Mouse (Mus musculus) frontal cortex, postnatal 36 days (tissue): ENCODE data around the gene Kctd13.

Experiments
- DNase-seq, 2 experiments: peaks; one replicate each; pipeline ENCODE4 v3.0.0; 2022; ENCODE audit warnings: low spot score in 2 of 2

Kctd13 gene

DNA sequence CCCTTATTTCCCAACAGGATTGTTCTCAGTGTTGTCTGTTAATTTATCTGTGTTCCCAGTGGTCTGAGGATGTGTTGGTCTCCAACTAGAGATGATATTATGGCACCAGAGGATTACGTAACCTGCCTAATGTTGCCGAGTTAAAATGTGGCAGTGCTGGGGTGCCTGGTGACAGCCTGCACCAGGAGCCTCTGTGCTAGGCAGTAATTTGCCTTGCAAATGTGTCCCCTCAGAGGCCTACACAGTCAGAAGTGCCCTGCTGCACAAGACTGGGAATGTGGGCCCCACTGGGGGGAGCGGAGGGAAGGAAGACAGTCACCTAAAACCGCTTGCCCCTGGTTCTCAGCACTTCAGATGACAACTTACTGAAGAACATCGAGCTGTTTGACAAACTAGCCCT lies 13.1 kb downstream of the Kctd13 start:
- DNase-seq = no peak

DNA sequence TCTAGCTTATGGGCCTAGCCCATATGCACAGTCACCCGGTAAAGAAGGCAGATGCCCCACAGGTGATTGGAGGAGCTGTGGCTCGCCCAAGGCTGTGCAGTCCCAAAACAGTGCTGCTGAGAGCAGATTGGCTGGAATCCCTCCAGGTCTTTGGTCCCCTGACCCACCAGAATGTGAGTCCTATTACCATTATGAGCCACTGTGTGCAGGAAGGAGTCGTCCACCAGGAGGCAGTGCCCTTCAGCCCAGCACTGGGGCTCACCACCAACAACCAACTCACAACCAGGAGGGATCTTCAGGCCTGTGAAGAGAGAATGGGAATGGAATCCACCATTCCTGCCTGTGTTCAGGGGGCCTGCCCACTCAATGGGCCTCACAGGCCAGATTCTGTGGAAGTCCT lies 17.9 kb downstream of the Kctd13 start:
- no peak for DNase-seq

DNA sequence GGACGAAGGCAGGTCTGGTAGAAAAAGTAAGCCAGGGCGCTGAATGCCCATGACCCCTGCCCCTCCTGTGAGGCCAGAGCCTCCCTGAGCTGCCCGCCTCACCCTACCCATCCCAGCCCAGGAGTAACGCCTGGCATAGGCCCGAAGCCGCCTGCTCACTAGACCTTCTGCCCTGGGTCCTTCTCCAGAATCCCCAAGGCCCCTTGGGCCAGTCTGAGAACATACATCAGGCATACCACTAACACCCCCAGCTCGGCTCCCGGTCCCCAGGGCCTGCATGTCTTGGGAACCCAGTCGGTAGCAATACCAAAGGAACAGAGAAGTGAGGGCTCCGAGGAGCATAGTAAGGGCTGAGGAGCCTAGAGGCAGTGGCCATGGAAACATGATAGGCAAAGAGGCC lies 19.9 kb downstream of the Kctd13 start:
- no peak for DNase-seq

DNA sequence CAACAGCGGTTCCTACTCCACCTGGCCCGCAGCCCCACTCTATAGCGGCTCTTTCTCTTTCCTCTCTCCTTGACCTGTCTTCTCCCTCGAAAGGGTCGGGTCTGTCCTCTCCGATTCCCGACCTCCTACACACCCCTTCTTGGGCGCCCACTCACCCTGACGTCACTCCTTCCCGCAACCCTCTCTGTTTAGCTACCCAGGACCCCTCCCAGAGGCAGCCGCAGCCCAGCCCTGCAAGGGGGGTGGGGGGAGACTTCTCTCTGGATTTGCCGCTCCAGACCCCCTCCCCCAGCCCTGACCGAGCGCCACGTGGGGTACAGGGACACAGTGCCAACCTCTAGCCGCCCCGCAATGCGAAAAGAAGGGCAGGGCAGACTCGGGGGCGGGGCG lies 20.7 kb downstream of the Kctd13 start, which contains the start of gene Asphd1:
TSS of gene Asphd1 (minus strand) at position 180 of the 390 bp plus-strand sequence.
- peak; percentile 60 to 72 for DNase-seq

DNA sequence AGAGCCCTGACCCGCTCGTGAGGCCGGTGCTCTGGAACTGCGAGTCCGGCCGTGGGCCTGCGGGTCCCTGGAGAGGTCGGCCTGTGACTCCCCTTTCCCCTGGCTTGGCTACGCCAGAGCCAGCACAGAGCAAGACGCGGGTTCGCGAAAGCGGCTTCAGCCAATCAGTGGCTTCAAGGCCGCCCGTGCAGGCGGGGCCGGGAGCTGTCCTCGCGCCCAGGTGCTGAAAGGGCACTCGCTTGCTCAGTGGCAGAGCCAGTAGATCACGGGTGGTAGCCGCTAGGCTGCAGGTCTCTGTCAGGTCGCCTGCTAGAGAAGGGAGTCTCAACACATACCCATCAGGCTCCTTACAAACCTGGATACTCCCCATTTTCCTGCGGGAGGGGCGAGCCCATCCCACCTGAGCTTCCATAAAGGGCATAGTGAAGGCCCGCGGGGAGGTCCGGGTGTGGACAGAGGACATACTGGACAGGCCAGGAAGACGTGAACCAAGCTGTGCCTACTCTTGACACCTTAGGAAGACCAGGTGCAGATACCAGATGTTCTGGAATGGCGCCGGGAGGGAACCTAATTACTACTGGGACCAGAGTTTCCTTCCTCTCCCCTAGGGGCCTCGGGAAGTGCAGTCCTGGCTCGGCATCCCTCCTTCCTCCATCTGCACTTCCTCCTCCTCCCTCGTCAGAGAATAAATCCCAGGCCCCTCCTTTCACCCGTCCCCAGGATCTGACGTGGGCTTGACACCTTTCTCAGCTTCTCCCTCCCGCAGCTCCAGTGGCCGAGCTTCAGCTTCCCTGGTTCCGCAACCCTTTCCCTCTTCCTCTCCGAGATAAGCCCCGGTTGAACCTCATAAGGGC lies 21.3 kb downstream of the Kctd13 start, which contains the start of gene Sez6l2:
TSS of gene Sez6l2 (plus strand) at position 771 of the 854 bp plus-strand sequence.
- DNase-seq = peak; percentile 82 to 85

DNA sequence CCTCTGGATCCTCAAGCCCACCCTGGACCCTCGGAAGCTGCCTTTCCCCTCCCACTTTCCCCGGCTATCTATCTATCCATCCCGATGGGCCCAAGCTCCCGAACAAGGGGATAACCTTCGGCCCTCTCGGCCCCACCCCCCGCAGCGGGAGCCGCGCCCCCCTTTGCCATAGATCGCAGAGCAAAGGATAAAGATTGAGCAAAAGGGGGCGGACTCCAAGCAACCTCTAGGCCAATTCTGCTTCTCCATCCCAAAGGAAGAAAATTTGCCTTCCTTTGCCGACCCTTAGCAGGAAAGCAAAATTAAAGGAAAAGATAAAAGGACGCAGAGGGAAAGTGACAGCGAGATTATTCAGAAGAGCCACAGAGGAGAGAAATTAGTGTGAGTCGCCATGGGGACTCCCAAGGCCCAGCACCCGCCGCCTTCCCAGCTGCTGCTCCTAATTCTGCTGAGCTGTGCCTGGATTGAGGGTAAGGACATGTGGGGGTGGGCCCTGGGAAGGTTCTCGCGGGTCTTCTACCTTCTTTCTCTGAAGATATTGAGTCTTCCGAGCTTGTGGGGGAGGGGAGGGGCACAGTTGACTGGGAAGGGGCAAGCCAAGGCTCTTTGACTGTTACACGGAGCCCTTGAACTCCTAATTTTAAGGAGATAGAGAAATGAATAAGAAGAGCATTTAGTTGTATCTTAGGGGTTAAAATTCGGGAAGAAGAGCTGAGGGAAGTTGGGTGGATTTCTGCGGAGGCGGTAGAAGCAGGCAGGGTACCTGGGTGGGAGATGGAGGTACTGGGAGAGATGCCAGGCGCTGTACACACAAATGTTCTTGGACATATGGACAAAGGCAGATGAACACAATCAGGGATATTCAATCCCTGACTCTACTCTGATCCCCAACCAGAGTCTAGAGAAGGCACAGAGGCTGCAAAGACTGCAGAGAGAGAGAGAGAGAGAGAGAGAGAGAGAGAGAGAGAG lies 22.3 kb downstream of the Kctd13 start:
- DNase-seq = no peak

DNA sequence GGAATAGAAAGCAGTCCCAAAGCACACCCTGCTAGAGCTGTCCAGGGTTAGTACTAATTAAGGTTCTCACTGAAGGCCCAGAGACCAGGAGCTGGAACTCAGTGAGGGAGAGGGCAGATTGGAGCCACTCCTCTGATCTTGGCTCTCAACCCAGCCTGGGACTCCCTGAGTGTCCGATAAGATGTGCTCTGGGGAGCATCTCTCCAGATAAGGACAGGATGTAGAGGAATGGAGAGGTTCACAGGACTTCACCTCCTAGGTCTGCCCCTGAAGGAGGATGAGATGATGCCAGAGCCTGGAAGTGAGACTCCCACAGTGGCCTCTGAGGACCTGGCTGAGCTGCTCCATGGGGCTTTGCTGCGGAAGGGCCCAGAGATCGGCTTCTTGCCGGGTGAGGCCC lies 23.1 kb downstream of the Kctd13 start:
- no peak for DNase-seq

DNA sequence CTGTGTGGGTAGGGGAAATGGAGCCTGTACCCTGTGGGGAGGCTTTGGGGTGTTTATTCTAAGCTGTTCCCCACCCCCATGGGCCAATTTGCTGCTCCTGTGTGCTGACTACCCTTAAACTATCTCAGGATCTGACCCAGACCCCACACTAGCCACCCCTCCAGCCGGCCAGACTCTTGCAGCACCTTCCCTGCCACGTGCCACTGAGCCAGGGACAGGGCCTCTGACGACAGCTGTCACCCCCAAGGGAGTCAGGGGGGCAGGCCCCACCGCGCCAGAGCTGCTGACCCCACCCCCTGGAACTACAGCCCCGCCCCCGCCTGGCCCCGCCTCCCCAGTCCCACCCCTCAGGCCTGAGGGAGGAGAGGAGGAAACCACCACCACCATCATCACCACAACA lies 24.0 kb downstream of the Kctd13 start:
- DNase-seq = no peak

DNA sequence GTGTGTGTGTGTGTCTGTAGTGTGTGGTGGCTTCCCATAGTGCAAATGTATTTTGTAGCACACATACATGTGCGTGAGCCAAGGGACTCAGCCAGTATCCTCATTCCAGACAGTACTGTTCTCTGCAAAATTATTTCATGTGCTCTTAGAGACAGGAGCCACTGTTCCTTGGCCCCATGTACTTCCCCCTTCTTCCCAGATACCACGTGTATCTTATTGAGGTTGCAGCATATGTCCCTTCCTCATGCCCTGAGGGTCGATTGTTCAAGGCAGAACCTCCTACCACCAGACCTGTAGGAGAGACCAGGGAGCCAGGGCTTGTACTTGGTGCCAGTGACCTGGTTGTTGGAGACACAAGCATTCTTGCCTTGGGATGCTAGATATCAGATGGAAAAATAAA lies 26.4 kb downstream of the Kctd13 start:
- no peak for DNase-seq

DNA sequence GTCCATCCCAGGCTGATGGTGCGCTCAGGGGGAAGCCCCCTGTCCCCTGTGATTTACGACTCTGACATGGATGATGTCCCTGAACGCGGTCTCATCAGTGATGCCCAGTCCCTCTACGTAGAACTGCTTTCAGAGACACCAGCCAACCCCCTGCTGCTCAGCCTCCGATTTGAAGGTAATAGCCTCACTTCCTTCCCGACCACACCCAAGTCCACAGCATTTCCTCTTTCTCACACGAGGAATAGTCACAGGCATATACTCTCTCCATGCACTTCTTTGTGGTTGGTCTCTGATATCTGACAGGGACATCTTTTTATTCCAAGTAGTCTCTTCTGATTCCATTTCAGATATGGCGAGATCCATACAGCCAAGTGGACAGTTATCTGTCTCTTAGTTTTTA lies 31.1 kb downstream of the Kctd13 start:
- no peak for DNase-seq

DNA sequence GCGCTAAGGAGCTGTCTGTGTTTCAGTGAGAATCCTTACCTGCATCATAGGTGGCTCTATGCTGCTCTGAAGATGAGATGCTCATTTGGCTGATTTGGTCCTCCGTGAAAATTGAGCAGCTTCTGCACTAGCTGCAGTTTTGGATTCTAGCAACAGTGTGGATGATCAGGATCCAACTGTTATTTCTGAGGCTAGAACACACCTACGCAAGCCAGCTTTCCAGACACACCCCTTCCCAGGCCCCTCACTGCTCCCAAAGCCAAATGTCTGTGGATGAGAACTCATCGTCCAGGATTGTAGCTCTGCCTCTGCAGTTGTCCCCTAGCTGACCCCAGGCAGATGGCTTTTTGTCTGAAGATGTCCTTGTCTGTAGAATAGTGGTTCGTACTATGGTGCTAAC lies 32.4 kb downstream of the Kctd13 start:
- no peak for DNase-seq

DNA sequence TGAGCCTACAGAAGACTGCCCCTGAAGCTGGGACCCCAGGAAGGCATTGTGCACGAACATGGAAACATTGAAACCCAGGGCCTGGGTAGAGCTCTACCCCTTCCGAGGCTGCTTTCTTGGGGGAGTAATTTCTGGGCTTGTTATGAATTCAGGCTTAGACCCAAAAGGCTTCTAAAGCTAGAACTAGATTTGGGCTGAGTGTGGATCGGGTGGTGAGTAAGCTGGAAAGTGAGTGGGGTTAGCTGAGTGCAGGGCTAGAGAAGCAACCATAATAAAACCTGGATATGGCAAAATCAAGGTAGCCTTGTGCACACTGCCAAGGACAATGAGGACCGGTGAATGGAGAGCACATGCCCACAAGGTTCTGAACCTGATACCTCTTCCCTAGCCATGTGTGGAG lies 33.3 kb downstream of the Kctd13 start:
- DNase-seq = no peak

DNA sequence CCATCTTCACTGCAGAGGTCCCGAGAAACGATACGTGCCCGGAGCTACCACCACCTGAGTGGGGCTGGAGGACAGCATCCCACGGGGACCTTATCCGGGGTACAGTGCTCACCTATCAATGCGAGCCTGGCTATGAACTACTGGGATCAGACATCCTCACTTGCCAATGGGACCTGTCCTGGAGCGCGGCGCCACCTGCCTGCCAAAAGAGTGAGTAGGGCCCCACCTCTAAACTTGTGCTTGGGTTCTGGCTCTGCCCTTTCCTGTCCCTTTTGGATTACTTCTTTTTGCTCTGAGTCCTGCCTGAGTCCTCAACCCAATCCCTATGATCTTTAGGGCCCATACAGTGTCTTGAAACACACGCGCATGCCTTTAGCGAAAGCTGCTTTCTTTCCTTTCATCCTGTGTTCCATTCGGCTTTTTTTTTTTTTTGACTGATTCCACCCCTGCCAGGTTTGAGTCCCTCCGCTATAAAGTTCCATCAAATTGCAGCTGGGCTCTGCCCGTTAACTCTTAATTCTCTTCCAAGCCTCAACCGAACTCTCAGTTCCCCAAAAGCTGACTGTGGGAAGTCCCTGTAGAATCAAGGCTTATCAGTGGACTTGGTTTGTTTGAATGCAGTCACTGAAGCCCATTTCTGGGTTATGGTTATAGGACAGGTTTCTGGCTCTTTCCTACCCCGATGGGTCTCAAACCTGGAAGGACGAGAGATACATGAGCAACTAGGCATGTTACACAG lies 35.0 kb downstream of the Kctd13 start:
- no peak for DNase-seq

DNA sequence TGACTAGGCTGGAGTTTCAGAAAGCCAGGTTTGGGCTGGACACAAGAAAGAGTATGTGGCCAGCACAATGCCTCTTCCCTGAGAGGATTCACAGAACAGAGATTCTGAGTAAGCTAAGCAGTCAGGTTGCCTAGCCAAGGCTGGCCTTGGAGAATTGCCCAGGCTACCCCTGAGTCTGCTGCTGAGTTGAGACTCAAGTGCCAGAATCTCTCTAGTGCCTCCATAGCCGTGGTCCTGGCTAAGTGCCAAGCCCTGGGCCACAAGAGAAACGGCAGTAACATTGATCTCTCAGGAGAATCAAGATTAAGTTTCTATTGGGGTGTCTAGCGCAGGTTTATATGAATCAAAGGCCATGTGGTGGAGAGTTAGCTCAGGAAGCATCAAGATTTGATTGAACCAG lies 36.9 kb downstream of the Kctd13 start:
- no peak for DNase-seq

DNA sequence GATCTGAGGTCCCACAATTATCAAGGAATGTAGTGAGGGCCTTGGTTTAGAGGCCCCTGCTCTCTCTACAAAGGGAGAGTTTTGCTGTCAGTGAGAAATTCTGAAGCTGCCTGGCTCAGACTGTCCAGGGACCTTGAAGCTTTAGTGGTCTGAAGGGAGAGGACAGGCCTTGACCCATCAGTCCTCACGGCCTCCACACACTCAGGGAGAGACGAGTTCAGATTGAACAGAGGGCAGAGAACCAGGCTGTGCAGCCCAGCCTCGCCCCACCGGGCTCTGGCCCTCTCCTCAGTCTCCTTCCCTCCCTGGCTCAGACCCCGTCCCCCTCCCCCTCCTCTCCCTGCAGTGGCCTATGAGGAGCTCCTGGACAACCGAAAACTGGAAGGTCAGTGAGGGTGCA lies 38.7 kb downstream of the Kctd13 start:
- no peak for DNase-seq

DNA sequence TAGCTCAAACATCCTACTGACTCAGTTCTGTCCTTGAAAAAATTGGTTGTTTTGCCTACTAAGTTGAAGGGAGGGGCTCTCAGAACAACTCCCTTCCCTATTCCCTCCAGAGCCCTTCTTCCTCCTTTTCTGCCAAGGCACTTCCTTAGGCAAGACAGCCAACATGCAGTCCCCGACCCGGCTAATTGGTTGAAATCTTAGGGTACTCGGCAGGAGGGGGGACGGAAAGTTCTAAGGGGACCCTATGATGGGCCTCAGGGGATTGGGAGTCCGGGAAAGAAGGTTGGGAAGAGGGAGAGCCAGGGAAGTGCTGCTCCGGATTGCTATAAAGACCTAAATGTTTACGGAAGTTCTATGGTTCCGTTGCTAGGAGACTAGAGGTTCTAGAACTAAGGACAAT lies 46.8 kb downstream of the Kctd13 start:
- no peak for DNase-seq

DNA sequence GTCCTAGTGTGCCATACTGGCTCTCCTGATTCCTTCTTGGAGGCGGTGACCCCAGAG lies 47.0 kb downstream of the Kctd13 start, which contains the start of gene Cdipt:
TSS of gene Cdipt (plus strand) at position 22 of the 57 bp plus-strand sequence.
- no peak for DNase-seq

DNA sequence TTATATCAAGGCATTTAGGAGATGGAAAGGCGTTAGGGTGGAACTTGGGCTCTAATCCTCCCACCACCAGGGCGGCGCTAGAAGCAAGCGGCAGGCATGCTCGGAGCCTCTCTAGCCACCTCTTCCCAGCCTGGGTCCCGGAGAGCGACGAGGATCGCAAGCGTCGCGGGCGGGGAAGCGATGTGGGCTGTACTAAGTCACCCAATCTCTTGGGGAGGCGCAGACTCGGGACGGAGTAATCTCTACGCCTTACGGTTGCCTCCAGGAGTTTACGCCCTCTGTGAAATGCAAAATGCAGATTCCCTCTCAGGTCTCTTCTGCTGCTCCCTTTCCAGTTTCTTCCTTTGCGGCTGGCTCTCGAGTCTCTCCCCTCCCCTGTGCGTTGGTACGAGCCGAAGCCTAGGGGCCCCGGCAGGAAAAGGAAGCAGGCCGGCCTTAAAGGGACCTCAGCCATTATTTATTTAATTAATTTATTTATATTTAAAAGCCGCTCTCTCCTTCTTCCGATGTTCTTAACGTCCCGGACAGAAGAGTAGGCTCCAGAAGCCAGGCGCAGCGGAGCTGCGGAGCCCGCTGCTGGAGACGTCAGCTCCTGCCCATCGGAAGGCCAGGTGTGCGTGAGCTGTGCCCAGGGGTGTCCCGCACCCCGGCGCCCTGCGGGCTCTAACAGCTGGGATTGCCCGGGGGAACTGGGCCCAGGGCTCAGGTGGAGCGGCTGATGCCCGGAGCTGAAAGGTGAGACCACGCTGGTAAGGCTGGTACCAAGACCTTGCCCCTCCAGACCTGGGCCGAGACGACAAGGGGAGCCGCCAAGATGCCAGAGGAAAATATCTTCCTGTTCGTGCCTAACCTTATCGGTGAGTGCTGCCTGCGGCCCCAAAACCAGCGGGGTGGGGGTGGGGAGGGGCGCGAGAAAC lies 47.5 kb downstream of the Kctd13 start, which contains the start of gene Cdiptos:
TSS of gene Cdiptos (minus strand) at position 149 of the 917 bp plus-strand sequence.
- DNase-seq = peak; percentile 96 to 97

DNA sequence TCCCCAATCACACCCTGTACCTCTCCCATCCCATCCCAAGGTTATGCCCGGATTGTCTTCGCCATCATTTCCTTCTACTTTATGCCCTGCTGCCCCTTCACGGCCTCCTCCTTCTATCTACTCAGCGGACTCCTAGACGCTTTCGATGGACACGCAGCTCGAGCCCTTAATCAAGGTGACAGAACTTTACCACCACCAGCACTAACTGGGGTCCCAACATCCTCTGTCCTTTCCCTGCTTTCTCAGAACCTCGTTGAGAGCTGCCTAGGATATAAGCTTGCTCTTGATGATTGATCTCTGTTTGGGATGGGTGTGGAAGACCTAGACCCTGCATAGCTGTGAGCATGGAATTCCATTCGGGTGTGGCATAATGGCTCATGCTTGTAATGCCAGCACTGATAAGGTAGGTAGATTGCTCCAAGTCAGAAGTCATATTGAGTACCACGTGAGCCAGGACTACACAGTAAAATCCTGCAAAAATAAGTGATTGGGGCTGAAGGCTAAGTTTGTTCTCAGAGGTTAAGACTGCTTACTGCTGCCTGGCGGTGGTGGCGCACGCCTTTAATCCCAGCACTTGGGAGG lies 48.3 kb downstream of the Kctd13 start:
- no peak for DNase-seq

DNA sequence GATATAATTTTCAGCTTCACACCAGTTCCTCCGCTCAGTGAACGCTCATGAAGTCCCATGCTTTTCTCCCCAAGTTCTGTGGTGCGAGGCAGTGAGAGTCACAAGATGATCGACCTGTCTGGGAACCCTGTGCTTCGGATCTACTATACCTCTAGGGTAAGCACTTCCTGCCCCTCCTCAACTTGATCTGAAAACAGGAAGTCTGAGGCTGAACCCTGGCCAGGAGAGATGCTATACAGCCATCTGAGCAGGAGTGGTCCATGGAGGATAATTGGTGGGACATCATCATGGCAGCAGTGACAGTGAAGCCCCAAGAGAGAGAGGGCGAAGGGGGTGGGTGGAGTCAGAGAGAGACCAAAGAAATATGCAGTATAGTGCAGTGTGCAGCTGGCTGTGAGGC lies 50.2 kb downstream of the Kctd13 start:
- DNase-seq = no peak

DNA sequence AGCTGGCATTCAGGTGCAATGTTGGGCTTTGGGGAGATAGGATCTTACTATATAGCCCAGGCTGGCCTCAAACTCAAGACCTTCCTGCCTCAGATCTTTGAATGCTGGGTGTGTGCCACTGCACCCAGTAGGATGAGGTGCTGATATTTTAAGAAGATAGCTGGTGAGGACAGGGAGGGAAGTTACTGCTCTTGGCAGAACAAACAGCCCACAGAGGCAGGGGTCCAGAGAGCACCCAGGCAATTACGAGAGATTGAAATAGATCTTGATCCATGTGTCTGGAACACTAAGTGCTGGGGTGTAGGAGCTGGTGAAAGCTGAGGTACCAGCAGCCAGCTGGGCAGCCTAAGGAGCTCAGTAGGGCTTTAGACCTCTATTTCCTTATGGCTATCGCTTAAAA lies 52.9 kb downstream of the Kctd13 start:
- DNase-seq = no peak
